Mouse (Mus musculus) left cerebral cortex, adult 2 months (tissue): ENCODE data around the gene Dok1. TPM values are rescaled to one million over a fixed set of nuclear protein-coding genes. Genes with fewer than 3 reads are reported as not detected.

Experiments used
- DNase-seq, 2 experiments: peaks; one replicate each; pipeline ENCODE4 v3.0.0; 2021 to 2022; ENCODE audit warnings: low spot score in 2 of 2, mixed read lengths in 1 of 2; ENCODE audit errors: extremely low spot score in 1 of 2
- H3K27ac ChIP-seq: fragments of 200-600 bp; 2 replicates; pipeline ENCODE4 v1.8.1; 2022
- H3K4me3 ChIP-seq: fragments of 200-600 bp; 2 replicates; pipeline ENCODE4 v1.8.1; 2022
- CTCF ChIP-seq: fragments of 200-600 bp; IDR thresholded peaks from 2 replicates; pipeline ENCODE4 v1.8.1; 2022; ENCODE audit warnings: antibody characterized with exemption, mild to moderate bottlenecking, moderate library complexity
- intact Hi-C: fragments of 180-260 bp; cut with DNase I; formaldehyde crosslinking; loops from one replicate; pipeline ENCODE4 v1.15.1; 2025
- long read RNA-seq, 2 experiments: library from polyadenylated mRNA; stranded (forward); transcript quantifications; one replicate each; pipeline ENCODE4 v2.0.0; 2021; ENCODE audit warnings: borderline mapping rate in 2 of 2
- total RNA-seq, 2 experiments: library from RNA; stranded (reverse); gene quantifications; 2 replicates each; pipeline ENCODE4 v1.2.3; 2021

The Dok1 gene
- total RNA-seq: 1 to 10 TPM; 1.4 to 2.1 TPM
- long read RNA-seq, experiment 1, partial matches to known transcripts: 0 of 1 reads
- long read RNA-seq, experiment 1, other reads (novel, unspliced or antisense): 0 of 1 reads
- long read RNA-seq, experiment 2: 0 reads

- peak within 1 kb of the TSS; percentile 42; the same call in 1 of the 2 replicates for H3K27ac ChIP-seq
- intact Hi-C loops: no loop called here
Observed at GRCm38 (mm10) chr6:83033249-83034185, at the start of gene Dok1, which contains the start of gene Loxl3. Gene Dok1 (minus strand): TSS chr6:83033471. Gene Loxl3 (plus strand): TSS chr6:83034173.

GRCm38 (mm10) chr6:83080210-83080609 is 46.9 kb upstream of the Dok1 start:
- no peak for DNase-seq
- no peak for TF ChIP-seq CTCF
- Histone ChIP-seq H3K4me3 (no peak overlapping the region), H3K27ac (no peak overlapping the region)
- intact Hi-C loops: no loop called here

More at GRCm38 (mm10) chr6:83033249-83034185, at the start of gene Dok1, which contains the start of gene Loxl3:
- H3K4me3 ChIP-seq: peak within 1 kb of the TSS; percentile 52
- DNase-seq: peak in 1 of 2 experiments; percentile 35
- no peak for TF ChIP-seq CTCF

GRCm38 (mm10) chr6:83078324-83078858 is 45.1 kb upstream of the Dok1 start:
- Histone ChIP-seq H3K27ac (peak overlapping the region; percentile 100), H3K4me3 (peak overlapping the region; percentile 84)
- peak; percentile 63 for TF ChIP-seq CTCF
- DNase-seq: peak; percentile 99
- intact Hi-C loops: loop anchor here (1.0 to 10.0 kb wide), 4 partner anchors 22 to 636 kb away; partner anchors contain the start of genes Aup1, Ccdc142, Gm42688 and Vax2

GRCm38 (mm10) chr6:83077630-83078323 is 44.5 kb upstream of the Dok1 start, which contains the start of gene Pcgf1:
Gene Pcgf1 (plus strand): TSS chr6:83077869.
- intact Hi-C loops: loop anchor here (1.0 to 10.0 kb wide), 4 partner anchors 23 to 637 kb away; partner anchors contain the start of genes Aup1, Ccdc142, Gm42688 and Vax2
- peak within 1 kb of the TSS; percentile 100 for H3K27ac ChIP-seq
- no peak for TF ChIP-seq CTCF
- peak within 1 kb of the TSS; percentile 84 for H3K4me3 ChIP-seq
- DNase-seq: peak; percentile 39 to 56

GRCm38 (mm10) chr6:83074979-83075378 is 41.7 kb upstream of the Dok1 start:
- TF ChIP-seq CTCF: no peak; the same call in 1 of the 2 replicates
- H3K27ac ChIP-seq: no peak overlapping the region
- DNase-seq: no peak
- intact Hi-C loops: loop anchor here (10.0 kb wide), 1 partner anchor 640 kb away; the partner anchor contains the start of gene Vax2
- H3K4me3 ChIP-seq: no peak overlapping the region

GRCm38 (mm10) chr6:83071220-83071619 is 37.9 kb upstream of the Dok1 start:
- Histone ChIP-seq H3K27ac (no peak overlapping the region), H3K4me3 (no peak overlapping the region)
- TF ChIP-seq CTCF: no peak
- intact Hi-C loops: loop anchor here (10.0 kb wide), 1 partner anchor 644 kb away; the partner anchor contains the start of gene Vax2
- no peak for DNase-seq

GRCm38 (mm10) chr6:83070311-83071219 is 37.3 kb upstream of the Dok1 start:
- TF ChIP-seq CTCF: no peak
- DNase-seq: peak in 1 of 2 experiments; percentile 43
- Histone ChIP-seq H3K27ac (no peak overlapping the region), H3K4me3 (no peak overlapping the region)
- intact Hi-C loops: loop anchor here (10.0 kb wide), 1 partner anchor 644 kb away; the partner anchor contains the start of gene Vax2

- Histone ChIP-seq H3K27ac (no peak within 1 kb of the TSS), H3K4me3 (no peak within 1 kb of the TSS)
- intact Hi-C loops: loop anchor here (10.0 kb wide), 1 partner anchor 645 kb away; the partner anchor contains the start of gene Vax2
- DNase-seq: no peak
- TF ChIP-seq CTCF: no peak
Observed at GRCm38 (mm10) chr6:83070247-83070310, 36.8 kb upstream of the Dok1 start, which contains the start of gene Tlx2. Gene Tlx2 (minus strand): TSS chr6:83070293.

- intact Hi-C loops: loop anchor here (10.0 kb wide), 1 partner anchor 645 kb away; the partner anchor contains the start of gene Vax2
- H3K4me3 ChIP-seq: no peak overlapping the region
- no peak for DNase-seq
- no peak overlapping the region for H3K27ac ChIP-seq
- TF ChIP-seq CTCF: no peak
Observed at GRCm38 (mm10) chr6:83069488-83070246, 36.4 kb upstream of the Dok1 start.
